Mouse (Mus musculus) heart, embryonic 15.5 days (tissue): ENCODE results near the gene Lysmd1. TPM values are rescaled to one million over a fixed set of nuclear protein-coding genes. Genes with fewer than 3 reads are reported as not detected.
"Not testable (repeated sequence)": the region's sequence is repeated elsewhere in the genome, so short reads cannot be mapped to it uniquely, and the experiment has no call there.

Experiments used
- ATAC-seq: fragments of 200-750 bp; cut with Nextera tagmentation; replicated peaks from 2 replicates; pipeline ENCODE4 v1.8.0; 2017; ENCODE audit warnings: low read depth, moderate TSS enrichment; ENCODE audit not compliant: insufficient number of reproducible peaks, insufficient read depth, low FRiP score
- H3K27ac ChIP-seq: fragments of 300-500 bp; sonication (generic); 2 replicates; pipeline ENCODE4 v1.5.1; 2015; ENCODE audit warnings: mild to moderate bottlenecking, inconsistent platforms
- H3K27me3 ChIP-seq: fragments of 300-500 bp; sonication (generic); 2 replicates; pipeline ENCODE4 v1.6.1; 2015; ENCODE audit warnings: inconsistent platforms
- H3K36me3 ChIP-seq: fragments of 300-500 bp; sonication (generic); 2 replicates; pipeline ENCODE4 v1.6.1; 2015; ENCODE audit warnings: mild to moderate bottlenecking, inconsistent platforms
- H3K4me1 ChIP-seq: fragments of 300-500 bp; sonication (generic); replicated peaks from 2 replicates; pipeline ENCODE4 v1.6.1; 2015; ENCODE audit warnings: inconsistent platforms
- H3K4me2 ChIP-seq: fragments of 300-500 bp; sonication (generic); 2 replicates; pipeline ENCODE4 v1.6.1; 2015; ENCODE audit warnings: inconsistent platforms, mild to moderate bottlenecking, moderate library complexity
- H3K4me3 ChIP-seq: fragments of 300-500 bp; sonication (generic); 2 replicates; pipeline ENCODE4 v1.5.1; 2015; ENCODE audit warnings: mild to moderate bottlenecking, inconsistent platforms
- H3K9ac ChIP-seq: fragments of 300-500 bp; sonication (generic); 2 replicates; pipeline ENCODE4 v1.6.1; 2015; ENCODE audit warnings: mild to moderate bottlenecking, inconsistent platforms
- H3K9me3 ChIP-seq: fragments of 300-500 bp; sonication (generic); replicated peaks from 2 replicates; pipeline ENCODE4 v1.6.1; 2016; ENCODE audit warnings: inconsistent platforms
- WGBS: fragments of 180-500 bp; shearing (Covaris S2); methylation state at CpG from one replicate; pipeline ENCODE4 v1.1.7; 2015; ENCODE audit warnings: mixed read lengths; 5-methylcytosine and 5-hydroxymethylcytosine counted together
- polyA plus RNA-seq: library from polyadenylated mRNA; unstranded; fragments of >200 nt; fragmentation: Nextera tagmentation; extraction: Ambion mirVana; gene quantifications from 2 replicates; pipeline ENCODE4 v1.2.1, GENCODE M21; 2015

The Lysmd1 gene
- polyA plus RNA-seq, 1 experiment from 2014 or later = 9.4 TPM

GRCm38 (mm10) chr3:95117751-95118150, 16.1 kb upstream of the Lysmd1 start:
- H3K27ac ChIP-seq = no peak overlapping the region
- WGBS = 88% methylated on average over 2 of the region's 2 CpGs
- H3K27me3 ChIP-seq = no peaks in the 10 kb centered on the region
- H3K9ac ChIP-seq = no peak overlapping the region
- ATAC-seq = no peak
- H3K4me1 ChIP-seq = 0 out of 2 replicates have a peak, but pooled peaks cover 4% of the 10 kb centered on the region
- H3K4me3 ChIP-seq = no peak overlapping the region
- no peak overlapping the region for H3K4me2 ChIP-seq
- H3K9me3 ChIP-seq = no peaks in the 10 kb centered on the region
- peaks cover 62% of the 10 kb centered on the region for H3K36me3 ChIP-seq

GRCm38 (mm10) chr3:95121580-95121979, 12.3 kb upstream of the Lysmd1 start:
- H3K4me1 ChIP-seq = peaks cover 21% of the 10 kb centered on the region
- H3K36me3 ChIP-seq = peaks cover 49% of the 10 kb centered on the region
- H3K4me3 ChIP-seq = no peak overlapping the region
- WGBS = 58% methylated on average over 6 of the region's 6 CpGs
- H3K27ac ChIP-seq = peak overlapping the region; percentile 75
- H3K27me3 ChIP-seq = no peaks in the 10 kb centered on the region
- no peak overlapping the region for H3K4me2 ChIP-seq
- H3K9me3 ChIP-seq = no peaks in the 10 kb centered on the region
- H3K9ac ChIP-seq = no peak overlapping the region
- ATAC-seq = peak; percentile 30; the same call in 1 of the 2 replicates

GRCm38 (mm10) chr3:95124246-95124645, 9.6 kb upstream of the Lysmd1 start, which contains the start of gene Tmod4:
TSS of gene Tmod4 (plus strand) at chr3:95124476.
- Histone ChIP-seq H3K9ac (no peak within 1 kb of the TSS), H3K27ac (peak within 1 kb of the TSS; percentile 66), H3K4me2 (peak within 1 kb of the TSS; percentile 10; the same call in 1 of the 2 replicates), H3K4me1 (peaks cover 21% of the 10 kb centered on the region), H3K36me3 (peaks cover 37% of the 10 kb centered on the region), H3K4me3 (no peak within 1 kb of the TSS), H3K27me3 (no peaks in the 10 kb centered on the region), H3K9me3 (no peaks in the 10 kb centered on the region)
- 57% methylated on average over 6 of the region's 6 CpGs for WGBS
- ATAC-seq = no peak

GRCm38 (mm10) chr3:95124972-95125371, 8.9 kb upstream of the Lysmd1 start:
- no peak overlapping the region for H3K9ac ChIP-seq

GRCm38 (mm10) chr3:95129226-95129651, 4.6 kb upstream of the Lysmd1 start:
- Histone ChIP-seq H3K36me3 (peaks cover 18% of the 10 kb centered on the region), H3K4me1 (peaks cover 22% of the 10 kb centered on the region), H3K4me2 (no peak overlapping the region), H3K27ac (no peak overlapping the region), H3K9me3 (no peaks in the 10 kb centered on the region), H3K9ac (no peak overlapping the region), H3K4me3 (no peak overlapping the region), H3K27me3 (no peaks in the 10 kb centered on the region)
- ATAC-seq = no peak
- WGBS = 45% methylated on average over 6 of the region's 6 CpGs

More at GRCm38 (mm10) chr3:95124972-95125371, 8.9 kb upstream of the Lysmd1 start:
- Histone ChIP-seq H3K9me3 (no peaks in the 10 kb centered on the region), H3K27me3 (no peaks in the 10 kb centered on the region), H3K27ac (peak overlapping the region; percentile 66), H3K4me2 (peak overlapping the region; percentile 10; the same call in 1 of the 2 replicates), H3K4me1 (peaks cover 21% of the 10 kb centered on the region), H3K36me3 (peaks cover 30% of the 10 kb centered on the region), H3K4me3 (no peak overlapping the region)
- 4% methylated on average over 5 of the region's 5 CpGs for WGBS
- ATAC-seq = peak; percentile 56

GRCm38 (mm10) chr3:95130081-95130480, 3.8 kb upstream of the Lysmd1 start:
- Histone ChIP-seq H3K9me3 (no peaks in the 10 kb centered on the region), H3K4me1 (peaks cover 17% of the 10 kb centered on the region), H3K27me3 (no peaks in the 10 kb centered on the region), H3K9ac (no peak overlapping the region), H3K36me3 (peaks cover 18% of the 10 kb centered on the region), H3K4me2 (no peak overlapping the region), H3K4me3 (no peak overlapping the region), H3K27ac (no peak overlapping the region)
- ATAC-seq = no peak
- 85% methylated on average over 5 of the region's 5 CpGs for WGBS

- Histone ChIP-seq H3K36me3 (peaks cover 18% of the 10 kb centered on the region), H3K4me1 (peaks cover 21% of the 10 kb centered on the region)
- ATAC-seq, H3K4me3 ChIP-seq, H3K27ac ChIP-seq, H3K27me3 ChIP-seq, H3K4me2 ChIP-seq, H3K9me3 ChIP-seq, H3K9ac ChIP-seq: not testable (repeated sequence)
- WGBS = 86% methylated on average over 2 of the region's 2 CpGs
These were observed 1.5 kb upstream of the Lysmd1 start for GRCm38 (mm10) chr3:95132389-95132788.

GRCm38 (mm10) chr3:95133176-95133575, 712 bp upstream of the Lysmd1 start:
- 49% methylated on average over 11 of the region's 11 CpGs for WGBS
- Histone ChIP-seq H3K9ac (peak overlapping the region; percentile 81), H3K4me1 (peaks cover 21% of the 10 kb centered on the region), H3K36me3 (peaks cover 18% of the 10 kb centered on the region), H3K27ac (peak overlapping the region; percentile 80), H3K4me3 (peak overlapping the region; percentile 74), H3K4me2 (peak overlapping the region; percentile 92), H3K9me3 (no peaks in the 10 kb centered on the region), H3K27me3 (no peaks in the 10 kb centered on the region)
- peak; percentile 10; the same call in 1 of the 2 replicates for ATAC-seq

GRCm38 (mm10) chr3:95134133-95134532, 245 bp downstream of the Lysmd1 start:
- not testable (repeated sequence) for H3K4me2 ChIP-seq, H3K27me3 ChIP-seq, H3K27ac ChIP-seq, H3K9ac ChIP-seq, H3K9me3 ChIP-seq
- no CpG with 5 or more reads among the region's 12 CpGs for WGBS
- Histone ChIP-seq H3K4me1 (peaks cover 21% of the 10 kb centered on the region), H3K36me3 (peaks cover 14% of the 10 kb centered on the region; the same call in 1 of the 2 replicates), H3K4me3 (peak overlapping the region; percentile 74)
- peak; percentile 39 for ATAC-seq

GRCm38 (mm10) chr3:95135023-95135422, 1.1 kb downstream of the Lysmd1 start:
- no peak for ATAC-seq
- peak overlapping the region; percentile 36 for H3K9ac ChIP-seq

GRCm38 (mm10) chr3:95135433-95136052, 1.7 kb downstream of the Lysmd1 start:
- no peak for ATAC-seq
- peak overlapping the region; percentile 46 for H3K4me3 ChIP-seq
- peaks cover 21% of the 10 kb centered on the region for H3K4me1 ChIP-seq
- H3K4me2 ChIP-seq = peak overlapping the region; percentile 71
- H3K9ac ChIP-seq = peak overlapping the region; percentile 36; the same call in 1 of the 2 replicates
- H3K9me3 ChIP-seq = no peaks in the 10 kb centered on the region
- 0 out of 2 replicates have a peak overlapping the region, but pooled peaks have one; percentile 37 for H3K27ac ChIP-seq
- peaks cover 16% of the 10 kb centered on the region; the same call in 1 of the 2 replicates for H3K36me3 ChIP-seq
- WGBS = 69% methylated on average over 7 of the region's 7 CpGs
- no peaks in the 10 kb centered on the region for H3K27me3 ChIP-seq

More at GRCm38 (mm10) chr3:95135023-95135422, 1.1 kb downstream of the Lysmd1 start:
- H3K4me3 ChIP-seq = peak overlapping the region; percentile 46
- peaks cover 13% of the 10 kb centered on the region; the same call in 1 of the 2 replicates for H3K36me3 ChIP-seq
- peaks cover 21% of the 10 kb centered on the region for H3K4me1 ChIP-seq
- H3K4me2 ChIP-seq = peak overlapping the region; percentile 71
- no peaks in the 10 kb centered on the region for H3K9me3 ChIP-seq
- H3K27me3 ChIP-seq = no peaks in the 10 kb centered on the region
- WGBS = 9% methylated on average over 6 of the region's 6 CpGs
- H3K27ac ChIP-seq = 0 out of 2 replicates have a peak overlapping the region, but pooled peaks have one; percentile 37
